Mouse (Mus musculus): ENCODE data around the gene Plce1.

- TF ChIP-seq SMC3 (IDR thresholded peaks at IDR 0.05; ENCODE audit: low read depth, low read length): no peak
- TF ChIP-seq CTCF (IDR thresholded peaks at IDR 0.05 in 2 of 3, conservative IDR thresholded peaks at IDR 0.05 in 1 of 3; ENCODE audit: control insufficient read depth in 1 of 3, insufficient read depth in 1 of 3, low read depth in 2 of 3, low read length in 3 of 3, poor library complexity in 1 of 3, severe bottlenecking in 1 of 3): no peak
- no peak for TF ChIP-seq POLR2AphosphoS5 (IDR thresholded peaks at IDR 0.05; ENCODE audit: borderline replicate concordance, low read depth, low read length)
- no peak for TF ChIP-seq MAX (IDR thresholded peaks at IDR 0.05; ENCODE audit: low read length)
- no peak for TF ChIP-seq TAL1 (IDR thresholded peaks at IDR 0.05; ENCODE audit: low read length)
- TF ChIP-seq POLR2A (IDR thresholded peaks at IDR 0.05; ENCODE audit: control insufficient read depth in 1 of 2, insufficient read depth in 1 of 2, low read depth in 1 of 2, low read length in 2 of 2, poor library complexity in 1 of 2): no peak
- no peak for TF ChIP-seq MYC (IDR thresholded peaks at IDR 0.05; ENCODE audit: low read depth, low read length)
- no peak for TF ChIP-seq GATA1 (IDR thresholded peaks at IDR 0.05; ENCODE audit: low read depth, low read length)
- no peak for TF ChIP-seq TBP (IDR thresholded peaks at IDR 0.05; ENCODE audit: low read depth, low read length)
- no peak for TF ChIP-seq MAFK (IDR thresholded peaks at IDR 0.05; ENCODE audit: borderline replicate concordance, low read depth, low read length)
- no peak for TF ChIP-seq HCFC1 (IDR thresholded peaks at IDR 0.05; ENCODE audit: low read depth, low read length)
- no peak for TF ChIP-seq RAD21 (IDR thresholded peaks at IDR 0.05; ENCODE audit: low read depth, low read length)
- no peak for TF ChIP-seq ZC3H11A (IDR thresholded peaks at IDR 0.05; ENCODE audit: low read depth, low read length)
- no peak for TF ChIP-seq EP300 (IDR thresholded peaks at IDR 0.05; ENCODE audit: low read depth in 1 of 2, low read length in 2 of 2)
Observed at GRCm38 (mm10) chr19:38701776-38702175, 220.9 kb downstream of the Plce1 start.
